8 mouse cellular contexts compared by ENCODE assay signal in genomic region chr10:4078979-4079630, GRCm38 (mm10).
DNase-seq lines count a peak whose midpoint lies in the region; ATAC-seq and TF ChIP-seq lines count a peak whose summit lies in the region.

No protein-coding gene starts in this region.

- H3K27me3 ChIP-seq in forebrain, postnatal 0 days (ENCODE audit: insufficient read depth, low read length), result no peaks in the 10 kb centered on the region
- H3K27me3 ChIP-seq in forebrain, embryonic 12.5 days, result no peaks in the 10 kb centered on the region
- no peaks in the 10 kb centered on the region for H3K27me3 ChIP-seq in hindbrain, embryonic 16.5 days (replicated peaks; ENCODE audit: control insufficient read depth, insufficient read depth, low read length)

- H3K4me3 ChIP-seq in forebrain, postnatal 0 days (ENCODE audit: low read depth, low read length), result no peak overlapping the region
- no peak overlapping the region for H3K4me3 ChIP-seq in forebrain, embryonic 12.5 days (replicated peaks)
- no peak overlapping the region for H3K4me3 ChIP-seq in hindbrain, embryonic 16.5 days (ENCODE audit: low read length)

- WGBS in forebrain, postnatal 0 days, result 68% methylated on average over 8 of the region's 8 CpGs
- WGBS in forebrain, embryonic 12.5 days, result 78% methylated on average over 8 of the region's 8 CpGs
- 71% methylated on average over 8 of the region's 8 CpGs for WGBS in hindbrain, embryonic 16.5 days

- H3K9me3 ChIP-seq in forebrain, postnatal 0 days (ENCODE audit: low read length), result no peaks in the 10 kb centered on the region
- H3K9me3 ChIP-seq in forebrain, embryonic 12.5 days, result no peaks in the 10 kb centered on the region
- H3K9me3 ChIP-seq in hindbrain, embryonic 16.5 days (ENCODE audit: control insufficient read depth, low read length), result no peaks in the 10 kb centered on the region

- no peak for DNase-seq in forebrain, postnatal 0 days
- DNase-seq in adipocyte (ENCODE audit: low spot score), result peak; percentile 10
- peak; percentile 44 for DNase-seq in lung, postnatal 10 days
- DNase-seq in urinary bladder, adult 18-20 months (ENCODE audit: low spot score in 2 of 2), result no peak
- no peak for DNase-seq in cerebellum, adult 9-11 months

- peak overlapping the region; percentile 51; the same call in 1 of the 2 replicates for H3K27ac ChIP-seq in forebrain, postnatal 0 days (ENCODE audit: low read depth, low read length)
- no peak overlapping the region for H3K27ac ChIP-seq in forebrain, embryonic 12.5 days
- H3K27ac ChIP-seq in hindbrain, embryonic 16.5 days (ENCODE audit: low read depth, low read length), result no peak overlapping the region

- H3K4me1 ChIP-seq in forebrain, postnatal 0 days (ENCODE audit: insufficient read depth), result no peaks in the 10 kb centered on the region
- H3K4me1 ChIP-seq in forebrain, embryonic 12.5 days, result no peaks in the 10 kb centered on the region
- no peaks in the 10 kb centered on the region for H3K4me1 ChIP-seq in hindbrain, embryonic 16.5 days (ENCODE audit: control insufficient read depth, insufficient read depth, low read depth, low read length)

- no peaks in the 10 kb centered on the region for H3K36me3 ChIP-seq in forebrain, postnatal 0 days (ENCODE audit: insufficient read depth)
- no peaks in the 10 kb centered on the region for H3K36me3 ChIP-seq in forebrain, embryonic 12.5 days (replicated peaks)
- no peaks in the 10 kb centered on the region for H3K36me3 ChIP-seq in hindbrain, embryonic 16.5 days (ENCODE audit: control insufficient read depth, insufficient read depth, low read length)

- H3K9ac ChIP-seq in forebrain, postnatal 0 days, result no peak overlapping the region
- no peak overlapping the region for H3K9ac ChIP-seq in forebrain, embryonic 12.5 days
- no peak overlapping the region for H3K9ac ChIP-seq in hindbrain, embryonic 16.5 days (ENCODE audit: low read depth, low read length)

- TF ChIP-seq CTCF in forebrain, postnatal 0 days (IDR thresholded peaks at IDR 0.05; ENCODE audit: low read depth), result no peak

- ATAC-seq in forebrain, postnatal 0 days, result no peak
- no peak for ATAC-seq in forebrain, embryonic 12.5 days (ENCODE audit: low FRiP score)
- ATAC-seq in hindbrain, embryonic 16.5 days, result 0 out of 2 replicates have a peak, but pooled peaks have one; percentile 22
- ATAC-seq in erythroid progenitor cell, adult 5-6 weeks (replicated peaks; ENCODE audit: low FRiP score, poor library complexity, severe bottlenecking), result no peak

- H3K4me2 ChIP-seq in forebrain, postnatal 0 days (ENCODE audit: low read depth), result no peak overlapping the region
- H3K4me2 ChIP-seq in forebrain, embryonic 12.5 days, result no peak overlapping the region
- no peak overlapping the region for H3K4me2 ChIP-seq in hindbrain, embryonic 16.5 days (ENCODE audit: low read length)

Comparison
In these comparisons a context has a peak if more than half of its experiments do, and no peak if none do; other contexts are left out.
1. DNase-seq: peak in adipocyte (single experiment) and lung, postnatal 10 days (single experiment); none in forebrain, postnatal 0 days (single experiment), urinary bladder, adult 18-20 months (0 of 2) and cerebellum, adult 9-11 months (single experiment).